25 mouse cellular contexts compared by ENCODE assay signal in genomic region chr11:35870961-35871360, GRCm38 (mm10). TPM values are rescaled to one million over a fixed set of nuclear protein-coding genes. Genes with fewer than 3 reads are reported as not detected.
DNase-seq lines count a peak whose midpoint lies in the region; TF ChIP-seq lines count a peak whose summit lies in the region.
"Had no signal": no experiment of that assay in that cellular context is flagged by ENCODE, and none has a peak within 500 bp of the region (broad histone marks: within the 10 kb centered on the region; RNA-seq: fewer than 3 reads in every experiment).

No protein-coding gene starts in this region.

- H3K79me2 ChIP-seq in CH12.LX (replicated peaks; ENCODE audit: control insufficient read depth, extremely low read depth, insufficient read depth, poor library complexity, severe bottlenecking), result no peaks in the 10 kb centered on the region

- TF ChIP-seq EP300 in CH12.LX (IDR thresholded peaks at IDR 0.05; ENCODE audit: low read length), result no peak

- DNase-seq in 3T3-L1 (ENCODE audit: low read depth, low spot score) (peak; percentile 24), CH12.LX (ENCODE audit: extremely low read depth) (peak; percentile 60)
- DNase-seq in embryonic facial prominence, embryonic 10.5 days (ENCODE audit: low spot score), result no peak
- peak; percentile 8 for DNase-seq in fibroblast of lung, adult 2 months (ENCODE audit: low read depth)
- no peak for DNase-seq in left cerebral cortex, adult 9 months (ENCODE audit: low spot score in 2 of 2)
- no peak for DNase-seq in frontal cortex, postnatal 25 days (ENCODE audit: low spot score in 2 of 2)
- DNase-seq in kidney, adult 8-10 months, result no peak
- DNase-seq in Muller cell, postnatal 12 days (ENCODE audit: inconsistent ontology term), result no peak
- DNase-seq: adrenal gland, adult 2 months; adrenal gland, postnatal 10 days; adrenal gland, postnatal 25 days; B cell, adult 2 months; cerebellum, adult 11 months; cerebellum, adult 18-20 months; cerebellum, adult 8-10 months; cerebellum, adult 9-11 months; cerebellum, postnatal 14 days; cerebellum, postnatal 36 days; embryo, embryonic 11 days; forebrain, postnatal 0 days had no signal

- 69% methylated on average over 9 of the region's 9 CpGs for WGBS in embryonic facial prominence, embryonic 10.5 days

- H3K4me1 ChIP-seq in CH12.LX (ENCODE audit: control insufficient read depth in 1 of 2, insufficient read depth in 2 of 2), result peaks cover 5 to 38% of the 10 kb centered on the region in 2 experiments
- peaks cover 31% of the 10 kb centered on the region for H3K4me1 ChIP-seq in embryonic facial prominence, embryonic 10.5 days
- H3K4me1 ChIP-seq: embryonic facial prominence, embryonic 15.5 days had no signal

- H3K9ac ChIP-seq in CH12.LX (ENCODE audit: insufficient read depth, low read depth), result no peak overlapping the region
- H3K9ac ChIP-seq: embryonic facial prominence, embryonic 13.5 days; embryonic facial prominence, embryonic 15.5 days; forebrain, embryonic 13.5 days; forebrain, embryonic 15.5 days; forebrain, postnatal 0 days had no signal

- no peak for TF ChIP-seq POLR2A in CH12.LX (IDR thresholded peaks at IDR 0.05; ENCODE audit: low read depth, low read length)

- no peak for TF ChIP-seq RAD21 in CH12.LX (IDR thresholded peaks at IDR 0.05; ENCODE audit: low read depth, low read length)

- dilution Hi-C loops in CH12.LX (cut with MboI; ENCODE audit: extremely low pct_ligation_motif_present, extremely low pct_unique_long_range_greater_than_20kb, low sequenced_read_pairs), result no loop called here

- TF ChIP-seq CTCF in CH12.LX (conservative IDR thresholded peaks at IDR 0.05 in 1 of 2, IDR thresholded peaks at IDR 0.05 in 1 of 2; ENCODE audit: low read depth in 2 of 2, low read length in 2 of 2), result no peak

- H3K27me3 ChIP-seq in CH12.LX (replicated peaks), result no peaks in the 10 kb centered on the region
- H3K27me3 ChIP-seq in embryonic facial prominence, embryonic 10.5 days (replicated peaks; ENCODE audit: low read depth, poor library complexity, severe bottlenecking), result peaks cover 12% of the 10 kb centered on the region
- H3K27me3 ChIP-seq: embryonic facial prominence, embryonic 13.5 days; embryonic facial prominence, embryonic 15.5 days; forebrain, embryonic 13.5 days; forebrain, embryonic 15.5 days had no signal

- peaks cover 0 to 48% of the 10 kb centered on the region in 2 experiments for H3K36me3 ChIP-seq in CH12.LX (replicated peaks in 1 of 2; ENCODE audit: control insufficient read depth in 1 of 2, insufficient read depth in 1 of 2, low read length in 1 of 2)
- H3K36me3 ChIP-seq in embryonic facial prominence, embryonic 10.5 days (replicated peaks), result peaks cover 48% of the 10 kb centered on the region

- H3K4me3 ChIP-seq in CH12.LX (replicated peaks in 1 of 3; ENCODE audit: low read depth in 2 of 3, low read length in 2 of 3, poor library complexity in 1 of 3), result no peak overlapping the region
- H3K4me3 ChIP-seq in embryonic facial prominence, embryonic 10.5 days, result no peak overlapping the region
- H3K4me3 ChIP-seq: embryonic facial prominence, embryonic 13.5 days; embryonic facial prominence, embryonic 15.5 days; erythroblast, embryonic 14.5 days; forebrain, embryonic 13.5 days; forebrain, embryonic 15.5 days had no signal

- H3K4me2 ChIP-seq in CH12.LX (ENCODE audit: insufficient read depth, low read depth, poor library complexity, severe bottlenecking), result peak overlapping the region; percentile 16; the same call in 1 of the 2 replicates
- H3K4me2 ChIP-seq: embryonic facial prominence, embryonic 13.5 days; embryonic facial prominence, embryonic 15.5 days; forebrain, embryonic 13.5 days; forebrain, embryonic 15.5 days had no signal

- H3K9me3 ChIP-seq in CH12.LX (replicated peaks; ENCODE audit: low read length), result no peaks in the 10 kb centered on the region
- no peaks in the 10 kb centered on the region for H3K9me3 ChIP-seq in embryonic facial prominence, embryonic 10.5 days
- H3K9me3 ChIP-seq: embryonic facial prominence, embryonic 13.5 days; embryonic facial prominence, embryonic 15.5 days; forebrain, embryonic 13.5 days; forebrain, embryonic 15.5 days had no signal

- no peak overlapping the region for H3K27ac ChIP-seq in CH12.LX (ENCODE audit: insufficient read depth, low read depth)
- peak overlapping the region; percentile 55 for H3K27ac ChIP-seq in embryonic facial prominence, embryonic 10.5 days (replicated peaks)
- H3K27ac ChIP-seq: embryonic facial prominence, embryonic 13.5 days; embryonic facial prominence, embryonic 15.5 days; forebrain, embryonic 13.5 days; forebrain, embryonic 15.5 days had no signal

- in situ Hi-C loops in CH12.LX (cut with MboI; ENCODE audit: low pct_ligation_motif_present, low pct_unique_long_range_greater_than_20kb, low sequenced_read_pairs), result no loop called here

TF ChIP-seq in CH12.LX, 34 proteins besides CTCF, POLR2A, EP300 and RAD21:
- no peak for TF ChIP-seq PAX5 (IDR thresholded peaks at IDR 0.05; ENCODE audit: low read length)
- peak; percentile 34; the same call in 1 of the 2 replicates for TF ChIP-seq TCF12 (IDR thresholded peaks at IDR 0.05; ENCODE audit: low read depth, low read length)
- TF ChIP-seq SMC3 (IDR thresholded peaks at IDR 0.05; ENCODE audit: low read depth, low read length), result no peak
- TF ChIP-seq USF2 (conservative IDR thresholded peaks at IDR 0.05; ENCODE audit: low read depth, low read length), result peak; percentile 15; the same call in 1 of the 2 replicates
- peak; percentile 13; the same call in 1 of the 2 replicates for TF ChIP-seq ETS1 (conservative IDR thresholded peaks at IDR 0.05; ENCODE audit: low read depth, low read length)
- peak; percentile 51 for TF ChIP-seq USF1 (IDR thresholded peaks at IDR 0.05; ENCODE audit: low read depth, low read length)
- TF ChIP-seq BHLHE40 (IDR thresholded peaks at IDR 0.05; ENCODE audit: low read depth, low read length), result peak; percentile 73
- peak; percentile 35 for TF ChIP-seq MEF2A (IDR thresholded peaks at IDR 0.05; ENCODE audit: borderline replicate concordance, low read depth, low read length)

RNA-seq across cellular contexts. Expression of gene Rars, which starts 36.7 kb away (rescaled TPM):
- total RNA-seq in CH12.LX (2012; rRNA removed) (169 and 207 TPM in 2 replicates), CH12.LX (2014; rRNA removed) (280 and 301 TPM in 2 replicates)
- 328 and 338 TPM in 2 replicates for polyA plus RNA-seq in CH12.LX (2012; ENCODE audit: insufficient read length, low read depth)
- 110 and 115 TPM in 2 replicates for polyA plus RNA-seq in embryonic facial prominence, embryonic 10.5 days (2016; fragmentation: Nextera tagmentation; extraction: Ambion mirVana)

Comparison
In these comparisons a context has a peak if more than half of its experiments do, and no peak if none do; other contexts are left out.
1. DNase-seq: peak in 3T3-L1 (single experiment), CH12.LX (single experiment) and fibroblast of lung, adult 2 months (single experiment); none in embryonic facial prominence, embryonic 10.5 days (single experiment), left cerebral cortex, adult 9 months (0 of 2), frontal cortex, postnatal 25 days (0 of 2), kidney, adult 8-10 months (0 of 2) and Muller cell, postnatal 12 days (single experiment).